Mouse (Mus musculus) cerebellum, postnatal 14 days (tissue): ENCODE measurements around the gene Psmb6.

Source experiments
- DNase-seq, 2 experiments: peaks; one replicate each; pipeline ENCODE4 v3.0.0; 2021; ENCODE audit warnings: mixed read lengths in 2 of 2

Gene Psmb6

GRCm38 (mm10) chr11:70525184-70525678, at the start of gene Psmb6:
Psmb6 (plus strand) TSS chr11:70525367.
- peak; percentile 90 to 92 for DNase-seq

- DNase-seq, result no peak
Measured at GRCm38 (mm10) chr11:70485498-70485897, 39.7 kb upstream of the Psmb6 start.

GRCm38 (mm10) chr11:70487816-70488215, 37.4 kb upstream of the Psmb6 start:
- DNase-seq, result no peak

- no peak for DNase-seq
Measured at GRCm38 (mm10) chr11:70489138-70489537, 36.0 kb upstream of the Psmb6 start.

GRCm38 (mm10) chr11:70489684-70490083, 35.5 kb upstream of the Psmb6 start:
- DNase-seq, result no peak

GRCm38 (mm10) chr11:70499566-70500475, 25.3 kb upstream of the Psmb6 start:
- peak; percentile 32 to 34 for DNase-seq

GRCm38 (mm10) chr11:70500476-70500812, 24.7 kb upstream of the Psmb6 start:
- DNase-seq, result no peak

- no peak for DNase-seq
Measured at GRCm38 (mm10) chr11:70502018-70502417, 23.1 kb upstream of the Psmb6 start.

GRCm38 (mm10) chr11:70504970-70505369, 20.2 kb upstream of the Psmb6 start, which contains the start of gene Tm4sf5:
Tm4sf5 (plus strand) TSS chr11:70505244.
- DNase-seq, result no peak

GRCm38 (mm10) chr11:70506385-70506784, 18.8 kb upstream of the Psmb6 start:
- DNase-seq, result peak; percentile 74 to 81

- DNase-seq, result no peak
Measured at GRCm38 (mm10) chr11:70506962-70507515, 18.1 kb upstream of the Psmb6 start.

GRCm38 (mm10) chr11:70509753-70510564, 15.2 kb upstream of the Psmb6 start:
- peak; percentile 64 to 73 for DNase-seq

- DNase-seq, result no peak
Measured at GRCm38 (mm10) chr11:70511242-70511641, 13.9 kb upstream of the Psmb6 start.

- DNase-seq, result no peak
Measured at GRCm38 (mm10) chr11:70511825-70512224, 13.3 kb upstream of the Psmb6 start.

GRCm38 (mm10) chr11:70512709-70513342, 12.3 kb upstream of the Psmb6 start:
- DNase-seq, result no peak

GRCm38 (mm10) chr11:70513520-70513919, 11.6 kb upstream of the Psmb6 start:
- DNase-seq, result no peak

- DNase-seq, result no peak
Measured at GRCm38 (mm10) chr11:70514288-70514687, 10.9 kb upstream of the Psmb6 start, which contains the start of gene Vmo1. Vmo1 (minus strand) TSS chr11:70514616.

- peak; percentile 58 to 63 for DNase-seq
Measured at GRCm38 (mm10) chr11:70516352-70516751, 8.8 kb upstream of the Psmb6 start.

- no peak for DNase-seq
Measured at GRCm38 (mm10) chr11:70518436-70518835, 6.7 kb upstream of the Psmb6 start.

GRCm38 (mm10) chr11:70518923-70519322, 6.2 kb upstream of the Psmb6 start, which contains the start of gene Gltpd2:
Gltpd2 (plus strand) TSS chr11:70519196.
- no peak for DNase-seq

- DNase-seq, result peak; percentile 52 to 59
Measured at GRCm38 (mm10) chr11:70520178-70520769, 4.9 kb upstream of the Psmb6 start.
